Mouse (Mus musculus): ENCODE measurements around the gene Adam23. TPM values are rescaled to one million over a fixed set of nuclear protein-coding genes. Genes with fewer than 3 reads are reported as not detected.
"Not testable (repeated sequence)": the region's sequence is repeated elsewhere in the genome, so short reads cannot be mapped to it uniquely, and the experiment has no call there.

Adam23 gene
- polyA plus RNA-seq, 1 experiment from 2014 or later = 0.91 TPM

DNA sequence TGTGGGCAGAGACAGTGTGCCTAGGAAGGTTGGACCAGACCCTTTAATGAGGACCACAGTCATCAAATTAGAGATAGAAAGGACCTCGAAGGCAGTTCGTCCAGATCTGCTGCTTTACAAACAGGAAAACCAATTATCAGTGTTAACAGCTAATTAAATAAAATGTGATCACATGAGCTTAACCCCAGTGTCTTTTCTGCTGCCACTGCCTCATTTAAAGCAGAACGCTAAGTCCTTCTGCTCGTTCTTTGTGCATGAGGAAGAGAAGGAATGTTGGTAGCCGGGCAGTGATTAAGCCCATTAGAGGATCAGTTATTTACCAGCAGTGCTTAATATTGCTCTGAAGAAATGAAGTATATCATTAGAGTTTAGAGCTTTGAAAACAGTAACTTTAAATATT lies 131.1 kb downstream of the Adam23 start:
- no peak overlapping the region for H3K4me2 ChIP-seq (ENCODE audit: low read depth, low read length)
- H3K36me3 ChIP-seq (ENCODE audit: control insufficient read depth, insufficient read depth) = no peaks in the 10 kb centered on the region
- H3K9me3 ChIP-seq (replicated peaks; ENCODE audit: control insufficient read depth, low read length) = no peaks in the 10 kb centered on the region
- no peak for ATAC-seq (ENCODE audit: low read depth)
- H3K4me1 ChIP-seq (ENCODE audit: control insufficient read depth, low read depth, low read length) = no peaks in the 10 kb centered on the region
- WGBS (ENCODE audit: insufficient replicate concordance) = 62% methylated on average over 5 of the region's 5 CpGs
- H3K9ac ChIP-seq (ENCODE audit: low read depth, low read length) = no peak overlapping the region
- no peak overlapping the region for H3K27ac ChIP-seq (ENCODE audit: low read length)
- no peak overlapping the region for H3K4me3 ChIP-seq (ENCODE audit: low read depth, low read length)
- H3K27me3 ChIP-seq (ENCODE audit: control insufficient read depth, insufficient read depth, low read depth, low read length) = no peaks in the 10 kb centered on the region

DNA sequence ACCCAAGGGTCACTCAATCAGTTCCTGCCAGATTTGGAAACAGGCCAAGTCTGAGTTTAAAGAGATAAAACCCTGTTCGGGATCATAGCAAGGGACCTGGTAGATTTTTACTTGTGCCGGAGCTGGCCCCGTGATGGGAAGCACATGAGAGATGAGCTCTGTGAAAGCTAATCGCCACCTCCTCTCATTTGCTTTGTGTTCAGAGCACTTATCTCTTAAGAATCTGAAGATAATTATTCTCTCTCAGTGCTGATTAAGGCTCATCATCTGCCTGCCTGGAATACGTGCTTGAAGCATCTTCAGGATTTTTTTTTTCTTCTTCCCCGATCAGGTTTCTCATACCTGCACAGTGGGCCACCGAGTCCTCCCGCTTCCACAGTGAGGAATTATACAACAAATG lies 133.5 kb downstream of the Adam23 start:
- 69% methylated on average over 8 of the region's 8 CpGs for WGBS (ENCODE audit: insufficient replicate concordance)
- no peak for ATAC-seq (ENCODE audit: low read depth)
- H3K27ac ChIP-seq (ENCODE audit: low read length) = no peak overlapping the region

GRCm38 (mm10) chr1:63586869-63587268 lies 141.2 kb downstream of the Adam23 start:
- Histone ChIP-seq H3K27me3 (ENCODE audit: control insufficient read depth, insufficient read depth, low read depth, low read length) (no peaks in the 10 kb centered on the region), H3K36me3 (ENCODE audit: control insufficient read depth, insufficient read depth) (no peaks in the 10 kb centered on the region), H3K4me3 (ENCODE audit: low read depth, low read length) (no peak overlapping the region), H3K4me2 (ENCODE audit: low read depth, low read length) (no peak overlapping the region), H3K27ac (ENCODE audit: low read length) (no peak overlapping the region), H3K4me1 (ENCODE audit: control insufficient read depth, low read depth, low read length) (no peaks in the 10 kb centered on the region), H3K9ac (ENCODE audit: low read depth, low read length) (no peak overlapping the region), H3K9me3 (replicated peaks; ENCODE audit: control insufficient read depth, low read length) (no peaks in the 10 kb centered on the region)
- ATAC-seq (ENCODE audit: low read depth) = no peak
- 59% methylated on average over 7 of the region's 7 CpGs for WGBS (ENCODE audit: insufficient replicate concordance)

More for the DNA sequence above, 133.5 kb downstream of the Adam23 start:
- Histone ChIP-seq H3K4me1 (ENCODE audit: control insufficient read depth, low read depth, low read length) (no peaks in the 10 kb centered on the region), H3K4me3 (ENCODE audit: low read depth, low read length) (no peak overlapping the region), H3K4me2 (ENCODE audit: low read depth, low read length) (no peak overlapping the region), H3K9me3 (replicated peaks; ENCODE audit: control insufficient read depth, low read length) (no peaks in the 10 kb centered on the region), H3K36me3 (ENCODE audit: control insufficient read depth, insufficient read depth) (no peaks in the 10 kb centered on the region), H3K27me3 (ENCODE audit: control insufficient read depth, insufficient read depth, low read depth, low read length) (no peaks in the 10 kb centered on the region), H3K9ac (ENCODE audit: low read depth, low read length) (no peak overlapping the region)

- ATAC-seq (ENCODE audit: low read depth) = no peak
- 30% methylated on average over 3 of the region's 3 CpGs for WGBS (ENCODE audit: insufficient replicate concordance)
- no peaks in the 10 kb centered on the region for H3K27me3 ChIP-seq (ENCODE audit: control insufficient read depth, insufficient read depth, low read depth, low read length)
- no peaks in the 10 kb centered on the region for H3K9me3 ChIP-seq (replicated peaks; ENCODE audit: control insufficient read depth, low read length)
- no peaks in the 10 kb centered on the region for H3K36me3 ChIP-seq (ENCODE audit: control insufficient read depth, insufficient read depth)
- H3K4me2 ChIP-seq (ENCODE audit: low read depth, low read length) = no peak overlapping the region
- no peak overlapping the region for H3K27ac ChIP-seq (ENCODE audit: low read length)
- no peaks in the 10 kb centered on the region for H3K4me1 ChIP-seq (ENCODE audit: control insufficient read depth, low read depth, low read length)
- no peak overlapping the region for H3K9ac ChIP-seq (ENCODE audit: low read depth, low read length)
- no peak overlapping the region for H3K4me3 ChIP-seq (ENCODE audit: low read depth, low read length)
Observed at GRCm38 (mm10) chr1:63603870-63604500, 158.3 kb downstream of the Adam23 start.

DNA sequence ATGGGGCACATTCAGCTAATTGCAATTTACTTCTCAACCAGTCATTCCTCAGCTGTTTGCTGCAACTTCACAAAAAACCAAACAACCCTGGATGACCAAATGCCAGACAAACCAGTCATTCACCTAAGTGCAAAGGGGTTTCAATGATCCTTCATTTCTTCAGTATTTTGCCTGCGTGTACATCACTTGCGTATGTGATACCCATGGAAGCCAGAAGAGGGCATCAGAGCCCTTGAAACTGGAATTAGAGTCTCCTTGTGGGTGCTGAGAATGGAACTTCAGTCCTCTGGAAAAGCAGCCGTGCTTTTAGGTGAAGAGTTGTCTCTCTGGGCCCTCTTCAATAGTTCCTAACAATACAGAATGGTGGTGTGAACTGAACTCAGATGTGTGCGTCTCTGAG lies 163.9 kb downstream of the Adam23 start:
- no peak for ATAC-seq (ENCODE audit: low read depth)
- Histone ChIP-seq H3K4me3 (ENCODE audit: low read depth, low read length) (no peak overlapping the region), H3K9ac (ENCODE audit: low read depth, low read length) (no peak overlapping the region), H3K9me3 (replicated peaks; ENCODE audit: control insufficient read depth, low read length) (no peaks in the 10 kb centered on the region), H3K4me1 (ENCODE audit: control insufficient read depth, low read depth, low read length) (no peaks in the 10 kb centered on the region), H3K36me3 (ENCODE audit: control insufficient read depth, insufficient read depth) (no peaks in the 10 kb centered on the region), H3K4me2 (ENCODE audit: low read depth, low read length) (no peak overlapping the region), H3K27ac (ENCODE audit: low read length) (no peak overlapping the region), H3K27me3 (ENCODE audit: control insufficient read depth, insufficient read depth, low read depth, low read length) (no peaks in the 10 kb centered on the region)
- WGBS (ENCODE audit: insufficient replicate concordance) = 69% methylated on average over 4 of the region's 4 CpGs

DNA sequence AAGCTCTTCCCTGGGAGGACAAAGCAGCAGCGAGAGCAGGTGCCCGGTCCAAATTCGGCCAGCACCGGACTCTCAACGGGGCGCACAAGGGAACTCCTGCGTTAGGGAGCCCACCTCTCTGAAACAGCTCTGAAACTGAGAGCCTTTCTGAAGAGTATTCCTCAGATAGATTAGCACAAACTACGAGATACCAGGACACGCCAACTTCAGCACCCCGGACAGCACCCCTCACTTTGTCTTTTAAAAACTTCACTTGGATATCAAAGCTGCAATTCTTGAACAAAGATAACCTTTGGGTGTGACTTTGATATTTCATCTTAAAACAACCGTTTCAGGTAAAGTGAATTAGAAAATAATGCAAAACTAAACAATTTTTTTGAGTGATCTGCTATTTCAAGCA lies 168.9 kb downstream of the Adam23 start:
- Histone ChIP-seq H3K4me3 (ENCODE audit: low read depth, low read length) (no peak overlapping the region), H3K36me3 (ENCODE audit: control insufficient read depth, insufficient read depth) (no peaks in the 10 kb centered on the region), H3K4me1 (ENCODE audit: control insufficient read depth, low read depth, low read length) (no peaks in the 10 kb centered on the region), H3K9me3 (replicated peaks; ENCODE audit: control insufficient read depth, low read length) (no peaks in the 10 kb centered on the region), H3K27me3 (ENCODE audit: control insufficient read depth, insufficient read depth, low read depth, low read length) (no peaks in the 10 kb centered on the region), H3K9ac (ENCODE audit: low read depth, low read length) (no peak overlapping the region), H3K4me2 (ENCODE audit: low read depth, low read length) (no peak overlapping the region), H3K27ac (ENCODE audit: low read length) (no peak overlapping the region)
- WGBS (ENCODE audit: insufficient replicate concordance) = under 1% methylated on average over 11 of the region's 11 CpGs
- ATAC-seq (ENCODE audit: low read depth) = no peak

DNA sequence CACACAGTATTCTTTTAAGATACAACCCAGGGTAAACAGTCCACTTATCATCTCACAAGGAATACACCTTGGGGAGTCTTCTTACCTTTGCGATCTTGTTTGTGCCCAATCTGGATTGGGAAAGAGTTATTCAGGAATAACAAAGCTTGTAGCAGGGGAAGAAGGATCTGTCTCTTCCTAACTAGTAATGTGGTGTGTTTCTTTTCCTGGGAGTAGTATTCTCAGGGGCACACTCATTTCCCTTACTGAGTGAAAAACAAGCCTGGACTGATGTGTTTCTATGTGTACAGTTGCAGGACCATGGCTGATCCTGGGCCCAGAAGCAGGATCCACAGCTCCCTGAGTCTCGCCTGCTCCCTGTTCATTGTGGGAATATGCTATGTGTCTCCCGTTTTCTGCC lies 170.0 kb downstream of the Adam23 start, which contains the start of gene Gm39653:
Gene Gm39653, plus strand, starts transcription at position 301 of the 400 bp plus-strand sequence.
- no peak within 1 kb of the TSS for H3K4me2 ChIP-seq (ENCODE audit: low read depth, low read length)
- ATAC-seq (ENCODE audit: low read depth) = no peak
- no peak within 1 kb of the TSS for H3K4me3 ChIP-seq (ENCODE audit: low read depth, low read length)
- no peak within 1 kb of the TSS for H3K27ac ChIP-seq (ENCODE audit: low read length)
- no peak within 1 kb of the TSS for H3K9ac ChIP-seq (ENCODE audit: low read depth, low read length)
- no peaks in the 10 kb centered on the region for H3K4me1 ChIP-seq (ENCODE audit: control insufficient read depth, low read depth, low read length)
- no peaks in the 10 kb centered on the region for H3K9me3 ChIP-seq (replicated peaks; ENCODE audit: control insufficient read depth, low read length)
- no peaks in the 10 kb centered on the region for H3K36me3 ChIP-seq (ENCODE audit: control insufficient read depth, insufficient read depth)
- 54% methylated on average over 3 of the region's 3 CpGs for WGBS (ENCODE audit: insufficient replicate concordance)
- no peaks in the 10 kb centered on the region for H3K27me3 ChIP-seq (ENCODE audit: control insufficient read depth, insufficient read depth, low read depth, low read length)

DNA sequence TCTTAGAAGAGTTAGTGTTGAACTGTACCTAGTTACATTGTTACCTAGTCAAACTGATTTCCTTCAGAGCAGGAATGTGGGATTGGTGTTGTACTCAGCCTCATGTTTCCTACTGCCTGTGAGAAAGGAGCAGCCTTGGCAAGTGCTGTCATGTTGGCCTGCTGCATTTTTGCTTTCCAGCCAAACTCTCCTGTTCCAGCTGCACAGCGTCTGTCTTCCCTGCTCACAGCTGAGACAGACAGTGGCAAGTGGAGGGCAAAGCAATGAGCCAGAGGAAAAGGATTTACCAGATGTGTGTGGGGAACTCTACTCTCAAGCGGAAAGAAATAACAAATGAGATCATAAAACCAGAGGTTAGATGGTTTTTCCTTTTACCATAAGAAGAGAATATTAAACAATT lies 182.5 kb downstream of the Adam23 start:
- ATAC-seq (ENCODE audit: low read depth) = no peak
- Histone ChIP-seq H3K4me2 (ENCODE audit: low read depth, low read length) (no peak overlapping the region), H3K9me3 (replicated peaks; ENCODE audit: control insufficient read depth, low read length) (no peaks in the 10 kb centered on the region), H3K4me3 (ENCODE audit: low read depth, low read length) (no peak overlapping the region), H3K27ac (ENCODE audit: low read length) (no peak overlapping the region), H3K27me3 (ENCODE audit: control insufficient read depth, insufficient read depth, low read depth, low read length) (no peaks in the 10 kb centered on the region), H3K36me3 (ENCODE audit: control insufficient read depth, insufficient read depth) (no peaks in the 10 kb centered on the region), H3K4me1 (ENCODE audit: control insufficient read depth, low read depth, low read length) (no peaks in the 10 kb centered on the region), H3K9ac (ENCODE audit: low read depth, low read length) (no peak overlapping the region)
- 51% methylated on average over 2 of the region's 2 CpGs for WGBS (ENCODE audit: insufficient replicate concordance)

DNA sequence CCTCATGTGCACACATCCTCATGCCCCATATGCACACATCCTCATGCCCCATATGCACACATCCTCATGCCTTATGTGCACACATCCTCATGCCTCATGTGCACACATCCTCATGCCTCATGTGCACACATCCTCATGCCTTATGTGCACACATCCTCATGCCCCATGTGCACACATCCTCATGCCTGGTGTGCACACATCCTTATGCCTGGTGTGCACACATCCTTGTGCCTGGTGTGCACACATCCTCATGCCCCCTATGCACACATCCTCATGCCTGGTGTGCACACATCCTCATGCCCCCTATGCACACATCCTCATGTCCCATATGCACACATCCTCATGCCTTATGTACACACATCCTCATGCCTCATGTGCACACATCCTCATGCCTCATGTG lies 184.7 kb downstream of the Adam23 start:
- not testable (repeated sequence) for H3K36me3 ChIP-seq (ENCODE audit: control insufficient read depth, insufficient read depth); H3K4me2 ChIP-seq (ENCODE audit: low read depth, low read length); H3K27ac ChIP-seq (ENCODE audit: low read length); H3K4me3 ChIP-seq (ENCODE audit: low read depth, low read length); H3K9ac ChIP-seq (ENCODE audit: low read depth, low read length); H3K27me3 ChIP-seq (ENCODE audit: control insufficient read depth, insufficient read depth, low read depth, low read length); H3K4me1 ChIP-seq (ENCODE audit: control insufficient read depth, low read depth, low read length); ATAC-seq (ENCODE audit: low read depth); H3K9me3 ChIP-seq (replicated peaks; ENCODE audit: control insufficient read depth, low read length)

Measured in liver, embryonic 16.5 days (tissue).